Mouse (Mus musculus) C2C12 (cell line): Measurements from ENCODE around the gene Rrh.

ENCODE experiments used
- CEBPB ChIP-seq: IDR thresholded peaks from one replicate; pipeline ENCODE4 v1.6.1; 2011; ENCODE audit warnings: low read depth, mild to moderate bottlenecking, control low read depth, moderate library complexity
- CTCF ChIP-seq: IDR thresholded peaks from one replicate; pipeline ENCODE4 v1.5.1; 2011; ENCODE audit not compliant: control insufficient read depth, insufficient read depth, insufficient read length
- FOSL1 ChIP-seq: IDR thresholded peaks from one replicate; pipeline ENCODE4 v1.8.0; 2011; ENCODE audit warnings: mild to moderate bottlenecking, low read length; ENCODE audit not compliant: poor library complexity, insufficient read depth, severe bottlenecking
- MAX ChIP-seq: IDR thresholded peaks from one replicate; pipeline ENCODE4 v1.6.1; 2011; ENCODE audit warnings: mild to moderate bottlenecking, control low read depth
- MYOD1 ChIP-seq: IDR thresholded peaks from one replicate; pipeline ENCODE4 v1.6.1; 2011; ENCODE audit warnings: low read depth; ENCODE audit not compliant: control insufficient read depth, insufficient read length
- MYOG ChIP-seq: IDR thresholded peaks from one replicate; pipeline ENCODE4 v1.6.1; 2011; ENCODE audit not compliant: control insufficient read depth, insufficient read length; ENCODE audit errors: extremely low read depth
- USF1 ChIP-seq: IDR thresholded peaks from one replicate; pipeline ENCODE4 v1.6.1; 2011; ENCODE audit warnings: low read depth, mild to moderate bottlenecking, control low read depth, moderate library complexity

DNA sequence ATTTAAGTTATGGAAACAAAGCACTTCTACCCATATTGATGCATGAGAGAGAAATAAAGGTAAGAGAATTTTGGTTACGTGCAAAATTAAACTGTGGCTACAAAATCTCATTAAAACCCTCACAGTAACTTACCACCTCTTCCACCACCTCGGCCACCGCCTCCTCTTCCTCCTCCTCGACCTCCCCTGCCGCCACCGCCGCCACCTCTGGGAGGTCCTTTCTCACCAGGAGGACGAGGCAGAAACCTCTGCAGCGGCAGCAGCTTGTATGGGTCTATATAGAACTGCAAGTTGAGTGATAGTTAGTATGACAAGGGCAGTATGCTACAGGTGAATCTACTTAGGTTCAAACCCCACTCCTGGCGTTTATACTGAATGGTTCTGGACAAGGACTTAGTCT, 4.3 kb upstream of the Rrh start:
- TF ChIP-seq CTCF (no peak), CEBPB (no peak), MAX (no peak), MYOG (no peak), USF1 (no peak), FOSL1 (no peak), MYOD1 (no peak)
